In genomic region chr7:133899391-133899790, GRCm38 (mm10) we compare ENCODE assay signal across 20 mouse cellular contexts.
"Had no signal": no experiment of that assay in that cellular context is flagged by ENCODE, and none has a peak within 500 bp of the region (broad histone marks: within the 10 kb centered on the region; RNA-seq: fewer than 3 reads in every experiment).

No protein-coding gene starts in this region.

- H3K27ac ChIP-seq: liver, embryonic 13.5 days; liver, embryonic 15.5 days; lung, embryonic 15.5 days; macrophage; midbrain, embryonic 13.5 days; midbrain, embryonic 15.5 days; neural tube, embryonic 13.5 days; stomach, embryonic 15.5 days; stomach, postnatal 0 days had no signal

- H3K4me2 ChIP-seq: liver, embryonic 13.5 days; liver, embryonic 15.5 days; lung, embryonic 15.5 days; midbrain, embryonic 11.5 days; midbrain, embryonic 13.5 days; midbrain, embryonic 15.5 days; neural tube, embryonic 13.5 days; stomach, embryonic 15.5 days had no signal

- H3K27me3 ChIP-seq: liver, embryonic 13.5 days; liver, embryonic 15.5 days; lung, embryonic 15.5 days; megakaryocyte, embryonic 14.5 days; midbrain, embryonic 13.5 days; midbrain, embryonic 15.5 days; neural tube, embryonic 13.5 days; stomach, embryonic 15.5 days had no signal

- H3K36me3 ChIP-seq: liver, embryonic 13.5 days; liver, embryonic 15.5 days; midbrain, embryonic 13.5 days; midbrain, embryonic 15.5 days; neural tube, embryonic 13.5 days; stomach, embryonic 15.5 days had no signal

- ATAC-seq: liver, postnatal 0 days; lung, postnatal 0 days; midbrain, embryonic 13.5 days; midbrain, embryonic 15.5 days had no signal

- H3K4me1 ChIP-seq: liver, embryonic 13.5 days; liver, embryonic 15.5 days; lung, embryonic 15.5 days; megakaryocyte, embryonic 14.5 days; midbrain, embryonic 13.5 days; midbrain, embryonic 15.5 days; neural tube, embryonic 13.5 days; stomach, embryonic 15.5 days had no signal

- H3K9me3 ChIP-seq: liver, embryonic 13.5 days; liver, embryonic 15.5 days; lung, embryonic 15.5 days; midbrain, embryonic 13.5 days; midbrain, embryonic 15.5 days; neural tube, embryonic 13.5 days; stomach, embryonic 15.5 days had no signal

- DNase-seq: liver, embryonic 13.5 days; liver, postnatal 0 days; lung, adult 2 months; lung, postnatal 14 days; lung, postnatal 36 days; right cerebral cortex, postnatal 14 days; thymus, adult 2 months; thymus, postnatal 25 days; thymus, postnatal 4 days had no signal

- H3K4me3 ChIP-seq: liver, embryonic 13.5 days; liver, embryonic 15.5 days; lung, embryonic 15.5 days; megakaryocyte, embryonic 14.5 days; midbrain, embryonic 13.5 days; midbrain, embryonic 15.5 days; neural tube, embryonic 13.5 days; stomach, embryonic 15.5 days had no signal

- H3K9ac ChIP-seq: liver, embryonic 13.5 days; liver, embryonic 15.5 days; liver, postnatal 0 days; lung, embryonic 15.5 days; midbrain, embryonic 13.5 days; midbrain, embryonic 15.5 days; neural tube, embryonic 13.5 days; stomach, embryonic 15.5 days had no signal
